9 mouse cellular contexts compared by ENCODE assay signal in genomic region chr9:70202753-70203152, GRCm38 (mm10). TPM values are rescaled to one million over a fixed set of nuclear protein-coding genes. Genes with fewer than 3 reads are reported as not detected.
DNase-seq lines count a peak whose midpoint lies in the region; ATAC-seq and TF ChIP-seq lines count a peak whose summit lies in the region.
"Had no signal": no experiment of that assay in that cellular context is flagged by ENCODE, and none has a peak within 500 bp of the region (broad histone marks: within the 10 kb centered on the region; RNA-seq: fewer than 3 reads in every experiment).

No protein-coding gene starts in this region.

- no peaks in the 10 kb centered on the region for H3K27me3 ChIP-seq in hindbrain, embryonic 11.5 days (ENCODE audit: control insufficient read depth, insufficient read depth, low read length)
- H3K27me3 ChIP-seq in hindbrain, embryonic 13.5 days: peaks cover 6% of the 10 kb centered on the region; the same call in 1 of the 2 replicates
- no peaks in the 10 kb centered on the region for H3K27me3 ChIP-seq in embryonic facial prominence, embryonic 11.5 days (ENCODE audit: control insufficient read depth, insufficient read depth, low read length)
- H3K27me3 ChIP-seq in forebrain, embryonic 13.5 days: peaks cover 10% of the 10 kb centered on the region; the same call in 1 of the 2 replicates
- H3K27me3 ChIP-seq: limb, embryonic 13.5 days had no signal

- TF ChIP-seq CTCF in lung, adult 2 months (IDR thresholded peaks at IDR 0.05; ENCODE audit: insufficient read depth, low read length): peak; percentile 72

- H3K4me1 ChIP-seq in hindbrain, embryonic 11.5 days (replicated peaks; ENCODE audit: control insufficient read depth, insufficient read depth, low read length): no peaks in the 10 kb centered on the region
- peaks cover 3% of the 10 kb centered on the region for H3K4me1 ChIP-seq in hindbrain, embryonic 13.5 days (replicated peaks)
- H3K4me1 ChIP-seq in ES-E14 (ENCODE audit: control insufficient read depth in 2 of 2, insufficient read depth in 2 of 2, low read length in 2 of 2, poor library complexity in 1 of 2): peaks cover 7 to 10% of the 10 kb centered on the region in 2 experiments
- H3K4me1 ChIP-seq in embryonic facial prominence, embryonic 11.5 days (ENCODE audit: control insufficient read depth, insufficient read depth, low read length): no peaks in the 10 kb centered on the region
- no peaks in the 10 kb centered on the region for H3K4me1 ChIP-seq in lung, adult 2 months (ENCODE audit: control insufficient read depth, insufficient read depth, low read length)
- peaks cover 3% of the 10 kb centered on the region for H3K4me1 ChIP-seq in forebrain, embryonic 13.5 days
- H3K4me1 ChIP-seq: limb, embryonic 13.5 days had no signal

- no peaks in the 10 kb centered on the region for H3K36me3 ChIP-seq in hindbrain, embryonic 11.5 days (ENCODE audit: control insufficient read depth, insufficient read depth, low read length)
- no peaks in the 10 kb centered on the region for H3K36me3 ChIP-seq in hindbrain, embryonic 13.5 days
- H3K36me3 ChIP-seq in ES-E14 (ENCODE audit: control insufficient read depth, insufficient read depth, low read length, poor library complexity, severe bottlenecking): no peaks in the 10 kb centered on the region
- no peaks in the 10 kb centered on the region for H3K36me3 ChIP-seq in embryonic facial prominence, embryonic 11.5 days (replicated peaks; ENCODE audit: control insufficient read depth, insufficient read depth, low read depth, low read length)
- no peaks in the 10 kb centered on the region for H3K36me3 ChIP-seq in forebrain, embryonic 13.5 days (ENCODE audit: poor library complexity, severe bottlenecking)
- H3K36me3 ChIP-seq: limb, embryonic 13.5 days had no signal

- no peak for ATAC-seq in hindbrain, embryonic 11.5 days (ENCODE audit: low FRiP score)
- ATAC-seq in hindbrain, embryonic 13.5 days (ENCODE audit: low FRiP score): no peak
- no peak for ATAC-seq in embryonic facial prominence, embryonic 11.5 days (replicated peaks; ENCODE audit: insufficient number of reproducible peaks, low FRiP score, low TSS enrichment, low read depth)
- ATAC-seq in forebrain, embryonic 13.5 days: no peak

- no peaks in the 10 kb centered on the region for H3K9me3 ChIP-seq in hindbrain, embryonic 11.5 days (ENCODE audit: control insufficient read depth, low read length)
- no peaks in the 10 kb centered on the region for H3K9me3 ChIP-seq in hindbrain, embryonic 13.5 days
- no peaks in the 10 kb centered on the region for H3K9me3 ChIP-seq in ES-E14 (ENCODE audit: control insufficient read depth, insufficient read depth, low read depth, low read length)
- no peaks in the 10 kb centered on the region for H3K9me3 ChIP-seq in embryonic facial prominence, embryonic 11.5 days (replicated peaks; ENCODE audit: control insufficient read depth, low read length)
- H3K9me3 ChIP-seq in forebrain, embryonic 13.5 days (replicated peaks): 0 out of 2 replicates have a peak, but pooled peaks cover 6% of the 10 kb centered on the region

- H3K9ac ChIP-seq in hindbrain, embryonic 11.5 days (ENCODE audit: low read depth, low read length): no peak overlapping the region
- no peak overlapping the region for H3K9ac ChIP-seq in hindbrain, embryonic 13.5 days
- no peak overlapping the region for H3K9ac ChIP-seq in ES-E14 (ENCODE audit: insufficient read depth, low read depth, low read length, poor library complexity, severe bottlenecking)
- no peak overlapping the region for H3K9ac ChIP-seq in embryonic facial prominence, embryonic 11.5 days (replicated peaks; ENCODE audit: low read length)
- no peak overlapping the region for H3K9ac ChIP-seq in forebrain, embryonic 13.5 days
- H3K9ac ChIP-seq: limb, embryonic 13.5 days had no signal

- H3K4me3 ChIP-seq in hindbrain, embryonic 11.5 days (ENCODE audit: low read depth, low read length): no peak overlapping the region
- no peak overlapping the region for H3K4me3 ChIP-seq in hindbrain, embryonic 13.5 days
- H3K4me3 ChIP-seq in ES-E14 (ENCODE audit: insufficient read depth in 1 of 2, low read depth in 1 of 2, low read length in 2 of 2, poor library complexity in 1 of 2, severe bottlenecking in 1 of 2): no peak overlapping the region
- no peak overlapping the region for H3K4me3 ChIP-seq in embryonic facial prominence, embryonic 11.5 days (ENCODE audit: low read depth, low read length)
- no peak overlapping the region for H3K4me3 ChIP-seq in lung, adult 2 months (replicated peaks; ENCODE audit: extremely low read depth, low read depth, low read length)
- no peak overlapping the region for H3K4me3 ChIP-seq in forebrain, embryonic 13.5 days
- H3K4me3 ChIP-seq: limb, embryonic 13.5 days had no signal

- no peak overlapping the region for H3K4me2 ChIP-seq in hindbrain, embryonic 11.5 days (replicated peaks; ENCODE audit: low read depth, low read length)
- no peak overlapping the region for H3K4me2 ChIP-seq in hindbrain, embryonic 13.5 days
- H3K4me2 ChIP-seq in embryonic facial prominence, embryonic 11.5 days (ENCODE audit: low read depth, low read length): no peak overlapping the region
- H3K4me2 ChIP-seq in forebrain, embryonic 13.5 days: no peak overlapping the region
- H3K4me2 ChIP-seq: limb, embryonic 13.5 days had no signal

- in situ Hi-C loops in ES-E14 (cut with MboI; ENCODE audit: low sequenced_read_pairs in 2 of 2, unreplicated experiment in 2 of 2): no loop called here

- no peak for TF ChIP-seq POLR2A in lung, adult 2 months (IDR thresholded peaks at IDR 0.05; ENCODE audit: borderline replicate concordance, extremely low read depth, low read depth, low read length)

- no peak overlapping the region for H3K27ac ChIP-seq in hindbrain, embryonic 11.5 days (ENCODE audit: low read depth, low read length)
- no peak overlapping the region for H3K27ac ChIP-seq in hindbrain, embryonic 13.5 days
- no peak overlapping the region for H3K27ac ChIP-seq in ES-E14 (ENCODE audit: insufficient read depth, low read depth, low read length, poor library complexity, severe bottlenecking)
- no peak overlapping the region for H3K27ac ChIP-seq in embryonic facial prominence, embryonic 11.5 days (replicated peaks; ENCODE audit: low read depth, low read length)
- H3K27ac ChIP-seq in forebrain, embryonic 13.5 days: no peak overlapping the region
- H3K27ac ChIP-seq: limb, embryonic 13.5 days had no signal

- peak; percentile 58 for DNase-seq in hindbrain, embryonic 11.5 days (ENCODE audit: low spot score)
- DNase-seq in 3T3-L1 (ENCODE audit: low read depth, low spot score): peak; percentile 66
- DNase-seq in ES-E14 (ENCODE audit: low read depth, low spot score): peak; percentile 65
- peak; percentile 53 for DNase-seq in embryonic facial prominence, embryonic 11.5 days (ENCODE audit: low spot score)
- peak; percentile 65 for DNase-seq in lung, adult 2 months
- peak; percentile 71 for DNase-seq in testis, postnatal 10 days (ENCODE audit: low spot score)

- WGBS in hindbrain, embryonic 11.5 days: 64% methylated on average over 5 of the region's 5 CpGs
- 73% methylated on average over 5 of the region's 5 CpGs for WGBS in hindbrain, embryonic 13.5 days
- WGBS in embryonic facial prominence, embryonic 11.5 days: 65% methylated on average over 5 of the region's 5 CpGs
- 61% methylated on average over 5 of the region's 5 CpGs for WGBS in lung, adult 2 months
- WGBS in forebrain, embryonic 13.5 days: 68% methylated on average over 5 of the region's 5 CpGs

TF ChIP-seq in ES-E14, 5 proteins besides CTCF, POLR2A, EP300 and RAD21:
- TF ChIP-seq HCFC1 (IDR thresholded peaks at IDR 0.05; ENCODE audit: borderline replicate concordance, insufficient read depth, low read length) (no peak), MAFK (IDR thresholded peaks at IDR 0.05; ENCODE audit: insufficient read depth, low read depth, low read length) (no peak), CHD2 (IDR thresholded peaks at IDR 0.05; ENCODE audit: low read depth, low read length) (no peak), ZC3H11A (IDR thresholded peaks at IDR 0.05; ENCODE audit: borderline replicate concordance, low read depth, low read length) (peak; percentile 94; the same call in 1 of the 2 replicates), ZNF384 (IDR thresholded peaks at IDR 0.05; ENCODE audit: low read depth, low read length) (0 out of 2 replicates have a peak, but pooled peaks have one; percentile 13)

RNA-seq across cellular contexts. Expression of gene Myo1e, which starts 4.4 kb away (rescaled TPM):
- polyA plus RNA-seq in hindbrain, embryonic 11.5 days (2014; fragmentation: Nextera tagmentation; extraction: Ambion mirVana): 10.0 and 10.8 TPM in 2 replicates
- polyA plus RNA-seq in hindbrain, embryonic 13.5 days (2015; fragmentation: Nextera tagmentation; extraction: Ambion mirVana): 8.3 and 9.2 TPM in 2 replicates
- total RNA-seq in ES-E14 (2012; rRNA removed): 21.3 and 22.0 TPM in 2 replicates
- 13.0 and 14.8 TPM in 2 replicates for polyA plus RNA-seq in embryonic facial prominence, embryonic 11.5 days (2014; fragmentation: Nextera tagmentation; extraction: Ambion mirVana)
- polyA plus RNA-seq in lung, adult 2 months (2012; rRNA removed): 13.7 and 21.2 TPM in 2 replicates
- polyA plus RNA-seq in forebrain, embryonic 13.5 days (2015; fragmentation: Nextera tagmentation; extraction: Ambion mirVana): 5.1 and 6.9 TPM in 2 replicates
